Mouse (Mus musculus) thymus, adult 2 months (tissue): Measurements from ENCODE around the gene Epha3.

Experiments
- CTCF ChIP-seq: fragments of 200-500 bp; IDR thresholded peaks from 2 replicates; pipeline ENCODE4 v1.5.1; 2012; ENCODE audit warnings: mild to moderate bottlenecking, control low read depth, low read length, moderate library complexity, borderline replicate concordance; ENCODE audit not compliant: control insufficient read depth, poor library complexity, insufficient read depth; ENCODE audit errors: extremely low read depth
- POLR2A ChIP-seq: fragments of 200-500 bp; IDR thresholded peaks from 2 replicates; pipeline ENCODE4 v1.6.1; 2012; ENCODE audit warnings: mild to moderate bottlenecking, low read length, control low read depth, moderate library complexity; ENCODE audit not compliant: control insufficient read depth, poor library complexity, insufficient read depth; ENCODE audit errors: extremely low read depth

DNA sequence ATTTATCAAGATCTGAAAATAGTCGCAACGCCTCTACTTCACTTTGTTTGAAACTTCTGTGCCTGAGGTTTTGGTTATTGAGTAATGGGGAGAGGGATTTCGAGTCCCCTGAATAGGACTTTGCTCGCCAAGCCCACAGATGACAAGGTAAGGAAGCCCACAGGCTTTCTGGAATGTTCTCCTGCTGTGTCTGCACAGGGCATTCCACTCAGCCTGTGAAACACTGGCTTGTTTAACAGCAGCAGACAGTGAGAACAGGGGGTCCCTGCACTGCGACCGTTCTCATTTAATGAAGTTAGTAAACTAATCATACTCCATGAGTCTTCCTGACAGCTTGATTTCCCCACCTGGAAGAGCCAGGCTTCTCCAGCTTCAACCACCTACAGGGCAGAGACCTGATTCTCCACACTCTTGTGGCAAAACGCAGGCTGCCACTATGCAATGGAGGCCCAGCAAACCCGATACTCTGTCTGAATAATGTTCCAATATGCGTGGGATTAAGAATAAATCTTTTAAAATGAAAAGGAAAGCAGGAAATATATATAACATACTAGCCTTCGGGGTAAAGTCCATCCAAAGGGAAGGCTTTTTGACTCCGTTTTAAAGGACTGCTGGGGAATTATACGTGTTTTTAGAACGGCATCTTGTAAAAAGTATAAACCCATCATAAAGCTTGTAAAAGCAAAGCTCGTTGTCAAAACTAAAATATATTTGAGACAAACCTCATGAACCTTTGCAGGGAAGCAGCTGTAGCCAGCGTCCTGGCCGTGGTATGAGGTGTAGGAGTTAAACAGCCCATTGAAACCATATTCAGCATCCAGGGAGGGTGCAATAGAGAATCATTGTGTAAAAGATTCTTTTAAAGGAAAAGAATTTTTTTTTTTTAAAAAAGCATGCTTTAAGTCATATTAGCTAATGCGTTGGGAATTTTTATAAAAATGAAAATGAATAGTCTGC lies 156.8 kb downstream of the Epha3 start:
- no peak for TF ChIP-seq CTCF
- TF ChIP-seq POLR2A: no peak
